Comparison of ENCODE assay signal across 27 mouse cellular contexts in the genomic region with DNA sequence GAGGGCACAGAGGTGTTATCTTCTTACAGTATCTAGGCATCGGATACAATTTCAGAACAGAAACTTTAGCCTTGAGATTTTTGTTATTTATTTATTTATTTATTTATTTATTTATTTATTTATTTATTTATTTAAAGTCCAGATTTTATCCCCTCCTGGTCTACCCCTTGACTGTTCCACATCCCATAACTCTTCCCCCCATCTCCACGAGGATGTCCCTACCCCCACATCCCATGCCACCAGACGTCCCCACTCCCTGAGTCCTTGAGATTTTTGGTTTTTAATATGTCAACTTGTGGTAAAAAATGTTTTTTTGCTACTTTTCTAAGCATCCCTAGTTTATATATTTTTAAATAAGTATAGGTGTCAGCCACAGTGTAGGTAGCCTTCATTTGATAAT.
"Had no signal": no experiment of that assay in that cellular context is flagged by ENCODE, and none has a peak within 500 bp of the region (broad histone marks: within the 10 kb centered on the region; RNA-seq: fewer than 3 reads in every experiment).

No protein-coding gene starts in this region.

- H3K9ac ChIP-seq: embryonic facial prominence, embryonic 12.5 days; embryonic facial prominence, embryonic 13.5 days; embryonic facial prominence, embryonic 15.5 days; forebrain, embryonic 13.5 days; forebrain, embryonic 15.5 days; forebrain, postnatal 0 days had no signal

- H3K4me2 ChIP-seq: embryonic facial prominence, embryonic 12.5 days; embryonic facial prominence, embryonic 13.5 days; embryonic facial prominence, embryonic 15.5 days; forebrain, embryonic 13.5 days; forebrain, embryonic 15.5 days had no signal

- DNase-seq: cerebellum, adult 2 months; cerebellum, adult 8-10 months; cerebellum, adult 9-10 months; cerebellum, adult 9-11 months; cerebellum, postnatal 10 days; cerebellum, postnatal 14 days; cerebellum, postnatal 25 days; cerebellum, postnatal 36 days; embryo, embryonic 11 days; forebrain, postnatal 0 days; gastrocnemius, adult 2 months; gastrocnemius, postnatal 10 days; gastrocnemius, postnatal 14 days; gastrocnemius, postnatal 25 days; gastrocnemius, postnatal 36 days; heart, adult 11 months; heart, adult 18-20 months; heart, adult 2 months had no signal

- H3K4me3 ChIP-seq: embryonic facial prominence, embryonic 10.5 days; embryonic facial prominence, embryonic 12.5 days; embryonic facial prominence, embryonic 13.5 days; embryonic facial prominence, embryonic 15.5 days; erythroblast, embryonic 14.5 days; forebrain, embryonic 13.5 days; forebrain, embryonic 15.5 days; gastrocnemius, adult 2 months; heart, adult 2 months had no signal

- H3K9me3 ChIP-seq: embryonic facial prominence, embryonic 10.5 days; embryonic facial prominence, embryonic 12.5 days; embryonic facial prominence, embryonic 13.5 days; embryonic facial prominence, embryonic 15.5 days; forebrain, embryonic 13.5 days; forebrain, embryonic 15.5 days had no signal

- H3K36me3 ChIP-seq: embryonic facial prominence, embryonic 10.5 days; embryonic facial prominence, embryonic 12.5 days; embryonic facial prominence, embryonic 13.5 days; embryonic facial prominence, embryonic 15.5 days; forebrain, embryonic 15.5 days had no signal

- ATAC-seq: forebrain, embryonic 13.5 days; forebrain, embryonic 14.5 days; forebrain, embryonic 15.5 days; forebrain, embryonic 16.5 days; forebrain, postnatal 0 days had no signal

- H3K4me1 ChIP-seq: embryonic facial prominence, embryonic 10.5 days; embryonic facial prominence, embryonic 12.5 days; embryonic facial prominence, embryonic 13.5 days; embryonic facial prominence, embryonic 15.5 days; forebrain, embryonic 13.5 days; forebrain, embryonic 15.5 days had no signal

- H3K27me3 ChIP-seq: embryonic facial prominence, embryonic 12.5 days; embryonic facial prominence, embryonic 13.5 days; embryonic facial prominence, embryonic 15.5 days; forebrain, embryonic 13.5 days; forebrain, embryonic 15.5 days had no signal

- H3K27ac ChIP-seq: embryonic facial prominence, embryonic 10.5 days; embryonic facial prominence, embryonic 12.5 days; embryonic facial prominence, embryonic 13.5 days; embryonic facial prominence, embryonic 15.5 days; forebrain, embryonic 13.5 days; forebrain, embryonic 15.5 days; gastrocnemius, adult 2 months; heart, adult 2 months had no signal
